Mouse (Mus musculus): Measurements from ENCODE around the gene Hist1h3i. TPM values are rescaled to one million over a fixed set of nuclear protein-coding genes. Genes with fewer than 3 reads are reported as not detected.
A peak's percentile ranks its signal among the peaks of the same experiment; 100 is the strongest.
"Not testable (repeated sequence)": the region's sequence is repeated elsewhere in the genome, so short reads cannot be mapped to it uniquely, and the experiment has no call there.

Gene Hist1h3i
- polyA plus RNA-seq, 1 experiment: 7.4 TPM

GRCm38 (mm10) chr13:21779767-21780731 lies 3.1 kb downstream of the Hist1h3i start, which contains the start of gene Hist1h1b:
TSS of gene Hist1h1b (minus strand) at chr13:21780625.
- H3K4me3 ChIP-seq (ENCODE audit: control insufficient read depth, low read depth, low read length): peak within 1 kb of the TSS; percentile 82
- H3K27me3 ChIP-seq (ENCODE audit: control insufficient read depth, insufficient read depth, low read length): peaks cover 2% of the 10 kb centered on the region; the same call in 1 of the 2 replicates
- peaks cover 17% of the 10 kb centered on the region for H3K4me1 ChIP-seq (ENCODE audit: control insufficient read depth, insufficient read depth, low read length)
- TF ChIP-seq CTCF (IDR thresholded peaks at IDR 0.05; ENCODE audit: control insufficient read depth, insufficient read depth, insufficient replicate concordance, low read depth, low read length): no peak
- TF ChIP-seq POLR2A (IDR thresholded peaks at IDR 0.05; ENCODE audit: control insufficient read depth, low read depth, low read length): no peak
- no peaks in the 10 kb centered on the region for H3K36me3 ChIP-seq (ENCODE audit: control insufficient read depth, insufficient read depth, low read length)
- peak within 1 kb of the TSS; percentile 82 for H3K27ac ChIP-seq (ENCODE audit: control insufficient read depth, insufficient read depth, low read depth, low read length)

DNA sequence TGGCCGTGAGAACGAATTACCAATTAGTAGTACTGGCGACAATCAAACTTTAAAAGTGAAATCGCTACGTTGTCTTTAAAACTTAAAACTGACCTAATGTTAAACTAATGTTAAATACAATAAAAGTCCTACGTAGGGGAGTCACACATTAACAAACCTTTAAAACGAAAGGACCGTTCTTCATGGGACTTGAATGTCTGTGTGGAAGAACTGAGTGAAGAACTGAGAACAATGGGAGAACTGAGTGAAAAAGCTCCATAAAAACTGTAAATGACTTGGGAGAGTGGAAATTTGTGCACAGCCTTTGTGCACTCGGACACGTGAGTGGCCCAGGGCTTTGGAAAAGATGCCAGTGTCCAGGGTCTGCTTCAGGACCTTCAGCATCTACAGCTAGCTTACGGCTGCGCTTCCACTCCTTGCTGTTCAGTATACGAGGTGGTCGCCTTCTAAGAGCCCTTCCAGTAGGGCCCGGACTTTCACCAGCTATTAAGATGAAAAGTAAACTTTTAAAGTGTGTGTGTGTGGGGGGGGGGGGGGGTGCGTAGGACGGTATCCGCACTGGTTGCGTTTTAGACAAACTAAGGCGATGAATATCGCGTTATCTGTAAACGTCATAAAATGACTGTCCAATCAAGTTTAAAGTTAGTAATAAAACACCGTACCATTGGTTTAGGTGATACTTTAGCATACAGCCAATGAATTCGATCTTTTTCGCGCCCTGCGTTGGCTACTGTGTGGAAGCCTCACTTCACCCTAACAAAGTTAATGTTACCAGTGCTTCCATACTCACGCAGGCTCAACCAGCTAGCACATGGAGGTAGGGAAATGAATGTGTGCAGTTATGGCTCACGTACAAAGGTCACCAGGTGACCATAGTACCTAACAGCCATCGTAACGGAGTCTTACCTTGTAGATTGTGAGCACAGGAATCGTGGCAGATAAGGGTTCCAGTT lies 4.1 kb downstream of the Hist1h3i start:
- Histone ChIP-seq H3K4me1 (ENCODE audit: control insufficient read depth, insufficient read depth, low read length) (peaks cover 17% of the 10 kb centered on the region), H3K36me3 (ENCODE audit: control insufficient read depth, insufficient read depth, low read length) (no peaks in the 10 kb centered on the region), H3K4me3 (ENCODE audit: control insufficient read depth, low read depth, low read length) (peak overlapping the region; percentile 82), H3K27me3 (ENCODE audit: control insufficient read depth, insufficient read depth, low read length) (peaks cover 2% of the 10 kb centered on the region; the same call in 1 of the 2 replicates), H3K27ac (ENCODE audit: control insufficient read depth, insufficient read depth, low read depth, low read length) (peak overlapping the region; percentile 70)
- TF ChIP-seq POLR2A (IDR thresholded peaks at IDR 0.05; ENCODE audit: control insufficient read depth, low read depth, low read length): no peak
- TF ChIP-seq CTCF (IDR thresholded peaks at IDR 0.05; ENCODE audit: control insufficient read depth, insufficient read depth, insufficient replicate concordance, low read depth, low read length): no peak

GRCm38 (mm10) chr13:21755707-21756106 lies 27.5 kb downstream of the Hist1h3i start:
- no peak overlapping the region for H3K27ac ChIP-seq (ENCODE audit: control insufficient read depth, insufficient read depth, low read depth, low read length)
- H3K4me1 ChIP-seq (ENCODE audit: control insufficient read depth, insufficient read depth, low read length): peaks cover 3% of the 10 kb centered on the region
- no peak for TF ChIP-seq POLR2A (IDR thresholded peaks at IDR 0.05; ENCODE audit: control insufficient read depth, low read depth, low read length)
- no peak overlapping the region for H3K4me3 ChIP-seq (ENCODE audit: control insufficient read depth, low read depth, low read length)
- H3K36me3 ChIP-seq (ENCODE audit: control insufficient read depth, insufficient read depth, low read length): no peaks in the 10 kb centered on the region
- H3K27me3 ChIP-seq (ENCODE audit: control insufficient read depth, insufficient read depth, low read length): no peaks in the 10 kb centered on the region

DNA sequence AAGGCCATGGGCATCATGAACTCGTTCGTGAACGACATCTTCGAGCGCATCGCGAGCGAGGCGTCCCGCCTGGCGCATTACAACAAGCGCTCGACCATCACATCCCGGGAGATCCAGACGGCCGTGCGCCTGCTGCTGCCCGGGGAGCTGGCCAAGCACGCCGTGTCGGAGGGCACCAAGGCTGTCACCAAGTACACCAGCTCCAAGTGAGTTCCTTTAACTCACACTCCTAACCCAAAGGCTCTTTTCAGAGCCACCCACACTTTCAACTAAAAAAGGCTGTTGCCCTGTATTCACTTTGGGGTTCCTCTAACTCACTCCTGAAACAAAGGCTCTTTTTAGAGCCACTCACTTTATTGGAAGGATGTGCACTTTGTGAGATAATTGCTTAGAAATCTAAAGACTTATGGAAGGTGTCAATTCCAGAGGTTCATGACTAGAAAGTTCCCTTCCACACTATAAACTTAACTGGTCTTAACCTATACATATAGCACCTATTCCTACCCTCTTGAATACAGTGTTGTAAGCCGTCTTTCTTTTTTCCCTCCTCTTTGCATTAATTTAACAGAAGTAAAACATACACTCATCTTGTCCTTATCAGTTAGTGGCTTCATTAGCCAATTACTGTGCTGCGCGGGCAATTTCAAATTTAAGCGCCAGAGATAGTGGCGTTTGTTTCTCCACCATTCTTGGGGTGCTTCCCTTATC lies 28.7 kb downstream of the Hist1h3i start:
- not testable (repeated sequence) for H3K36me3 ChIP-seq (ENCODE audit: control insufficient read depth, insufficient read depth, low read length); H3K27me3 ChIP-seq (ENCODE audit: control insufficient read depth, insufficient read depth, low read length); H3K4me3 ChIP-seq (ENCODE audit: control insufficient read depth, low read depth, low read length); H3K27ac ChIP-seq (ENCODE audit: control insufficient read depth, insufficient read depth, low read depth, low read length); H3K4me1 ChIP-seq (ENCODE audit: control insufficient read depth, insufficient read depth, low read length)

DNA sequence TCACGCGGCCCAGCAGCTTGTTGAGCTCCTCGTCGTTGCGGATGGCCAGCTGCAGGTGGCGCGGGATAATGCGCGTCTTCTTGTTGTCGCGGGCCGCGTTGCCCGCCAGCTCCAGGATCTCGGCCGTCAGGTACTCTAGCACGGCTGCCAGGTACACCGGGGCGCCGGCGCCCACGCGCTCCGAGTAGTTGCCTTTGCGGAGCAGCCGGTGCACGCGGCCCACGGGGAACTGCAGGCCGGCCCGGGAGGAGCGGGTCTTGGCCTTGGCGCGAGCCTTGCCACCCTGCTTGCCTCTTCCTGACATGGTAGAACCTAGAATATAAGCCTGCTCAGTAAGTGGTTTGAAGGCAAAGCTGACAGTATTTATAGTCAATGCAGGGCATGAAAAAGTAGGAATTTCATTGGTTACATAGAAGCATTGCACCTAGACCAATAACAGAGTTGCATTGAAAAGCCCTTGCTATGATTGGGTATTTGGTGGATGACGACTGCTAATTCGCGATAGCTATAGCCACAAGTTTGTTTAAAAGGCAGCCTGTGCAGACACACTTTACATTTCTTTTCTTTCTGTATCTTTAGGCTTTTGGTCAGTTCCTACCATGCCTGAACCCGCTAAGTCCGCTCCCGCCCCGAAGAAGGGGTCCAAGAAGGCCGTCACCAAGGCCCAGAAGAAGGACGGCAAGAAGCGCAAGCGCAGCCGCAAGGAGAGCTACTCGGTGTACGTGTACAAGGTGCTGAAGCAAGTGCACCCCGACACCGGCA lies 29.5 kb downstream of the Hist1h3i start, which contains the start of the genes Hist1h2ak and Hist1h2bn:
TSS of gene Hist1h2ak (minus strand) at position 304 of the 762 bp plus-strand sequence.
TSS of gene Hist1h2bn (plus strand) at position 600 of the 762 bp plus-strand sequence.
- H3K36me3 ChIP-seq (ENCODE audit: control insufficient read depth, insufficient read depth, low read length); H3K27me3 ChIP-seq (ENCODE audit: control insufficient read depth, insufficient read depth, low read length); H3K4me1 ChIP-seq (ENCODE audit: control insufficient read depth, insufficient read depth, low read length): not testable (repeated sequence)
- Histone ChIP-seq H3K27ac (ENCODE audit: control insufficient read depth, insufficient read depth, low read depth, low read length) (peak within 1 kb of the TSS; percentile 48), H3K4me3 (ENCODE audit: control insufficient read depth, low read depth, low read length) (peak within 1 kb of the TSS; percentile 60)

DNA sequence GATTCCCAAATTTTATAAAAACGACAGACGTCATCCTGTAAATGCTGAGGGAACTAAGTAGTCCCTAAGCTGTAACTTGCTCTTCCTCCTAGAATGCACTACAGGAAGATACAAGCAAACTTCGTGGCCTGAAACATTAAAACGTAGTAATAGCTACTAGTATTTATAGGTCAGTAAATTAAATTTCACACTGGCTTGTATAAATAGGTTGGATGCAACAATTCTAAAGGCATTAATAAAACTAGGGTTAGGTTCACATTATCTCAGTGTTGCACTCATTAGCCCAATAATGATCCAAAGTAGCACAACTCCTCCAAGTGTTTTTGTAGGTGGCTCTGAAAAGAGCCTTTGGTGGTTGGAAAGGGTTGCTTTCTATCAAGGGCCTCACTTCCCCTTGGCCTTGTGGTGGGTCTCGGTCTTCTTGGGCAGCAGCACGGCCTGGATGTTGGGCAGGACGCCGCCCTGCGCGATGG lies 30.1 kb downstream of the Hist1h3i start:
- peak overlapping the region; percentile 52 for H3K4me3 ChIP-seq (ENCODE audit: control insufficient read depth, low read depth, low read length)
- no peaks in the 10 kb centered on the region for H3K27me3 ChIP-seq (ENCODE audit: control insufficient read depth, insufficient read depth, low read length)
- H3K27ac ChIP-seq (ENCODE audit: control insufficient read depth, insufficient read depth, low read depth, low read length): peak overlapping the region; percentile 48
- no peaks in the 10 kb centered on the region for H3K36me3 ChIP-seq (ENCODE audit: control insufficient read depth, insufficient read depth, low read length)
- peaks cover 3% of the 10 kb centered on the region for H3K4me1 ChIP-seq (ENCODE audit: control insufficient read depth, insufficient read depth, low read length)
- TF ChIP-seq POLR2A (IDR thresholded peaks at IDR 0.05; ENCODE audit: control insufficient read depth, low read depth, low read length): no peak
- no peak for TF ChIP-seq CTCF (IDR thresholded peaks at IDR 0.05; ENCODE audit: control insufficient read depth, insufficient read depth, insufficient replicate concordance, low read depth, low read length)

Data from testis, adult 2 months (tissue).